Mouse (Mus musculus) stomach, postnatal 0 days (tissue): Measurements from ENCODE around the gene Sdhd.

ENCODE experiments used
- CTCF ChIP-seq: IDR thresholded peaks from 2 replicates; pipeline ENCODE4 v1.5.1; 2016; ENCODE audit warnings: antibody characterized with exemption, low read depth, mild to moderate bottlenecking, moderate library complexity
- EP300 ChIP-seq: optimal IDR thresholded peaks from 2 replicates; pipeline ENCODE3; 2016; ENCODE audit warnings: antibody characterized with exemption

- TF ChIP-seq EP300: no peak
- no peak for TF ChIP-seq CTCF
Measured at GRCm38 (mm10) chr9:50594794-50595417, 8.7 kb downstream of the Sdhd start.
